Mouse (Mus musculus) kidney, embryonic 15.5 days (tissue): Measurements from ENCODE around the gene Dcaf12. TPM values are rescaled to one million over a fixed set of nuclear protein-coding genes. Genes with fewer than 3 reads are reported as not detected.
A peak's percentile ranks its signal among the peaks of the same experiment; 100 is the strongest.

Source experiments
- ATAC-seq: fragments of 200-750 bp; cut with Nextera tagmentation; replicated peaks from 2 replicates; pipeline ENCODE4 v1.8.0; 2017; ENCODE audit warnings: moderate TSS enrichment; ENCODE audit not compliant: low FRiP score
- H3K27ac ChIP-seq: fragments of 300-500 bp; sonication (generic); 2 replicates; pipeline ENCODE4 v1.5.1; 2015; ENCODE audit warnings: mild to moderate bottlenecking, inconsistent platforms
- H3K27me3 ChIP-seq: fragments of 300-500 bp; sonication (generic); 2 replicates; pipeline ENCODE4 v1.6.1; 2015; ENCODE audit warnings: inconsistent platforms
- H3K36me3 ChIP-seq: fragments of 300-500 bp; sonication (generic); 2 replicates; pipeline ENCODE4 v1.6.1; 2015; ENCODE audit warnings: inconsistent platforms
- H3K4me1 ChIP-seq: fragments of 300-500 bp; sonication (generic); 2 replicates; pipeline ENCODE4 v1.6.1; 2015; ENCODE audit warnings: inconsistent platforms
- H3K4me2 ChIP-seq: fragments of 300-500 bp; sonication (generic); 2 replicates; pipeline ENCODE4 v1.6.1; 2015; ENCODE audit warnings: moderate library complexity, mild to moderate bottlenecking, inconsistent platforms
- H3K4me3 ChIP-seq: fragments of 300-500 bp; sonication (generic); replicated peaks from 2 replicates; pipeline ENCODE4 v1.5.1; 2015; ENCODE audit warnings: mild to moderate bottlenecking, inconsistent platforms
- H3K9ac ChIP-seq: fragments of 300-500 bp; sonication (generic); 2 replicates; pipeline ENCODE4 v1.6.1; 2015; ENCODE audit warnings: mild to moderate bottlenecking, inconsistent platforms
- H3K9me3 ChIP-seq: fragments of 300-500 bp; sonication (generic); replicated peaks from 2 replicates; pipeline ENCODE4 v1.6.1; 2016; ENCODE audit warnings: inconsistent platforms
- WGBS: fragments of 180-500 bp; shearing (Covaris S2); methylation state at CpG from one replicate; pipeline ENCODE4 v1.1.7; 2015; ENCODE audit warnings: mixed read lengths; 5-methylcytosine and 5-hydroxymethylcytosine counted together
- polyA plus RNA-seq: library from polyadenylated mRNA; unstranded; fragments of >200 nt; fragmentation: Nextera tagmentation; extraction: Ambion mirVana; gene quantifications from 2 replicates; pipeline ENCODE4 v1.2.1, GENCODE M21; 2015

Dcaf12 gene
- polyA plus RNA-seq, 1 experiment from 2014 or later, result 65.7 TPM

DNA sequence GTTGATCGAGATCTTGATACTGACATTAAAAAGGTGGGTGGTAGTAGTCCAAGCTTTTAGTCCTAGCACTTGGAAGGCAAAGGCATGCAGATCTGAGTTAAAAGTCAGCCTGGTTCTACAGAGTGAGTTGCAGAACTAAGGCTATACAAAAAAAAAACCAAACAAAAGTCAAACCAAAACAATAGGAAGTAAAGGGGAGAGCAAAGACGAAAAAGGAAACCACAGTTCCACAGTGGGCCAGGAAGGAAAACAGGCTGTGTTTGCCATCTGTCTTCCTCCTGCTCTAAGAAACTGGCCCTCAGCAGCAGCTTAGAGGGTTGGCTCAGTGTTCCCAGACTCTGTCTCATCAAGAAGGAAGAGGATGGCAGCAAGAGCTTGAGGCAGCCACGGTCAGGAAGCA, 10.4 kb downstream of the Dcaf12 start:
- peaks cover 90% of the 10 kb centered on the region for H3K36me3 ChIP-seq
- no peak overlapping the region for H3K4me3 ChIP-seq
- H3K27me3 ChIP-seq, result no peaks in the 10 kb centered on the region
- H3K27ac ChIP-seq, result no peak overlapping the region
- H3K9ac ChIP-seq, result no peak overlapping the region
- 57% methylated on average over 3 of the region's 3 CpGs for WGBS
- H3K4me1 ChIP-seq, result 0 out of 2 replicates have a peak, but pooled peaks cover 3% of the 10 kb centered on the region
- no peak for ATAC-seq
- no peak overlapping the region for H3K4me2 ChIP-seq
- no peaks in the 10 kb centered on the region for H3K9me3 ChIP-seq

DNA sequence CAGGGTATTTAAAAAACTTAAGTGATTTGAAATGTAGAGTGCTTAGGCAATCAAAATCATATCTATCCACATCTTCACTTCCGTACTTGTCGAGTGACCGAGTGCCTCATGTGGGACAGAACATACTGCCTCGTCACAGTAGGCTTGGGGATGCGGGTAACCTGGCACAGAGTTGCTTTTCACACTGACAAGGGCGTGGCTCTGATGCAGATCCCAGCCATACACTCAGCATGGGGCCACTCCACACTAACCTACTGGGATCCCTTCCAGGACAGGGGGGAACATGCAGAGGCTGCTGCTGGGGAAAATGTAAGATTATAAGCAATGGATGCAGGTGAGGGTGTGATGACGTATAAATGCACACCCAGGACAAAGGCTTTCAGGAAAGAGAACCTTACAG, 11.0 kb downstream of the Dcaf12 start:
- H3K9me3 ChIP-seq, result no peaks in the 10 kb centered on the region
- 94% methylated on average over 7 of the region's 7 CpGs for WGBS
- 0 out of 2 replicates have a peak, but pooled peaks cover 3% of the 10 kb centered on the region for H3K4me1 ChIP-seq
- H3K4me3 ChIP-seq, result no peak overlapping the region
- peaks cover 90% of the 10 kb centered on the region for H3K36me3 ChIP-seq
- no peak overlapping the region for H3K27ac ChIP-seq
- no peak overlapping the region for H3K4me2 ChIP-seq
- no peak for ATAC-seq
- no peak overlapping the region for H3K9ac ChIP-seq
- no peaks in the 10 kb centered on the region for H3K27me3 ChIP-seq

DNA sequence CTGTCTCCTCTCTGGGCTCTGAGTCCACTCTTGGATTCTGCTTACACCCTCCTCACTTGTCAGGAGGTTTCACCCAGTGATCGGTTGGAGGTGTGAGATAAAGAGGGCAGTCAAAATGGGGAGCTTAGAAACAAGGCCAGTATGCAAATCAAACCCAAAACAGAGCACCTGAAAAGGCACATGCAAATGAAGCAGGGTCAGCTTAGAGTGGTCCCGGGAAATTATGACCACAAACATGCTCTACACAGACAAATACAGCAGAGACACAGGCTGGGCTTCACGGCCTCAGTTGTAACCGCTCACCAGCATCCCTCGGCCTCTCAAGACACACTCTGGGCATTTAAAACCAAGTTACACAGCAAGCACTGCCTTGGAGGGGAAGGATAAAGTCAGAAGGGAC, 15.7 kb downstream of the Dcaf12 start:
- Histone ChIP-seq H3K9ac (no peak overlapping the region), H3K27me3 (no peaks in the 10 kb centered on the region), H3K9me3 (no peaks in the 10 kb centered on the region), H3K27ac (no peak overlapping the region), H3K36me3 (peaks cover 97% of the 10 kb centered on the region), H3K4me2 (no peak overlapping the region), H3K4me1 (no peaks in the 10 kb centered on the region), H3K4me3 (no peak overlapping the region)
- ATAC-seq, result no peak
- 90% methylated on average over 5 of the region's 5 CpGs for WGBS

DNA sequence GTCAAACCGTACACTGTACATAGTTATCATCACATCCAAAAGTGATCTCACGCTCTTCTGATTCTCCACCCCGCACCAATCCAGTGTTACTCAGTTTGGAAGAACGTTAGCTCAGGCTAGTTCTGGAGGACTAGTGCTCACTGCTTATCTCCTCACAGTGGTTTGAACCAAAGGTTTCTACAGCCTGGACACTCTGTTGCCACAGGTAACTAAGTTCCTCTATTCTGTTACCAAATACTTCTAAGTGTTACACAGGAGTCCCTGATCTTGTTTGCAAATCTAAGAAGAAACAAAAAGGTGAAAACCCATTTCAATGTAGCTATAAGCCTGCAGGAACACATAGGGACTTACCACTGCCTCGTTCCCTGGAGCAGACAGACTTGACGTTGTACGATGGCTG, 18.7 kb downstream of the Dcaf12 start:
- Histone ChIP-seq H3K9me3 (no peaks in the 10 kb centered on the region), H3K4me3 (no peak overlapping the region), H3K9ac (no peak overlapping the region), H3K36me3 (peaks cover 100% of the 10 kb centered on the region), H3K4me1 (no peaks in the 10 kb centered on the region), H3K27ac (no peak overlapping the region), H3K4me2 (no peak overlapping the region), H3K27me3 (no peaks in the 10 kb centered on the region)
- WGBS, result 95% methylated on average over 7 of the region's 7 CpGs
- no peak for ATAC-seq

DNA sequence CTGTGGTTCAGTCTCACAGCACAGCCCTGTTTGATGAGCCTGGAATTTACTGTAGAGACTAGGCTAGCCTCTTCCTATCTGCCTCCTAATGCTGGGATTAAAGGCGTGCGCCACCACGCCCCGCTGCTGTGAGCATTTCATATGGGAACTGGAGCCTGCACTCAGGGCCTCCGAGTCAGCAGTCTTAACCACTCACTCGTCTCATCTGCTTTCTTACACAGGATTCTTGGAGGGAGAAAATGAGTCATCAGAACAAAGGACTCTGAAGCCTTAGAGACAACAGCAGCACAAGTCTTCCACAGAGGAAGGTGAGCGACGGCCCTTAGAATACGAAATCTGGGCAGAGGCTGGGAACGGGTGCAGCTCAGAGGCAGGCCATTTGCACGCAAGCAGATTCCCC, 19.2 kb downstream of the Dcaf12 start:
- 89% methylated on average over 11 of the region's 11 CpGs for WGBS

DNA sequence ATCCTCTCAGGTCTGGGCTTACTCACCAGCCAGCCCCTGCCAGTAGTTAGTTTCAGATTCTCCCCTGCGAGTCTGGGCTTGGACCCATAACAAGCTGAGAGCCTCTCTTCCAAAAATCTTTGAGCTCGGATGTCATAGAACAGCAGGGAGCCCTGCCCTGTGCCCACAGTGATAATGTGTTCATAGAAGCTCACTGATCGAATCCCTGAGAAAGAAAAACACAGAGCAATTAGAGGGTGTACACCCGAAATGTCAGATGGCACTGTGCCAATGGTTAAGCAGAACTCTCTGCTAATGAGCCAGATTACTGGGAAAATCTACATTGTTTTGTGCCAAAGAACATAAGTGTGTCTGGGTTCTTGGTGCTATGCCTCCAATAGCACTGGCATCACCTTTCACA, 20.8 kb downstream of the Dcaf12 start:
- Histone ChIP-seq H3K27ac (no peak overlapping the region), H3K36me3 (peaks cover 91% of the 10 kb centered on the region), H3K4me3 (no peak overlapping the region), H3K4me1 (no peaks in the 10 kb centered on the region), H3K27me3 (no peaks in the 10 kb centered on the region), H3K9me3 (no peaks in the 10 kb centered on the region), H3K9ac (no peak overlapping the region), H3K4me2 (no peak overlapping the region)
- ATAC-seq, result no peak
- 86% methylated on average over 4 of the region's 4 CpGs for WGBS

More for the DNA sequence above, 19.2 kb downstream of the Dcaf12 start:
- no peak overlapping the region for H3K4me3 ChIP-seq
- H3K9ac ChIP-seq, result no peak overlapping the region
- no peak overlapping the region for H3K4me2 ChIP-seq
- no peaks in the 10 kb centered on the region for H3K4me1 ChIP-seq
- no peak for ATAC-seq
- H3K36me3 ChIP-seq, result peaks cover 100% of the 10 kb centered on the region
- no peaks in the 10 kb centered on the region for H3K27me3 ChIP-seq
- no peak overlapping the region for H3K27ac ChIP-seq
- H3K9me3 ChIP-seq, result no peaks in the 10 kb centered on the region

DNA sequence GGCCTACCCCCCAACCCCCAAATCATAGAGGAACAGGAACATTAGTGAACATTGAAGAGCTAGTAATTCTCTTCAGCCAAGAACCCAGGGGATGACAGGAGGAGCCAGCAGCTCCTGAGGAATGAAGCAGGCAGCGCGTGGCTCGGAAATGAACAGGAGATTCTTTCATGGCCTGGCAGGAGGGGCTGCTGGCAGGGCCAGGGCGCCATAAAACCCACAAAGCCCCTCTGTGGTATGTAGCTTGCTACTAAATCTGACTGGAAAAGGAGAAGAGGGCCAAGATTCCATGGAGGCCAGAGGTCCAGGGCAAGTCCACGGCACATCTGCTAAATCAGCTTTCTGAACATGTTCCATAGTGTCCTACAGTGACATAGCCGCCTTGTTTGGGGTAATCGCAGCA, 24.9 kb downstream of the Dcaf12 start:
- Histone ChIP-seq H3K27me3 (no peaks in the 10 kb centered on the region), H3K36me3 (peaks cover 50% of the 10 kb centered on the region), H3K9me3 (no peaks in the 10 kb centered on the region), H3K4me2 (no peak overlapping the region), H3K4me1 (peaks cover 5% of the 10 kb centered on the region; the same call in 1 of the 2 replicates), H3K9ac (no peak overlapping the region), H3K27ac (no peak overlapping the region), H3K4me3 (no peak overlapping the region)
- 76% methylated on average over 7 of the region's 7 CpGs for WGBS
- no peak for ATAC-seq

DNA sequence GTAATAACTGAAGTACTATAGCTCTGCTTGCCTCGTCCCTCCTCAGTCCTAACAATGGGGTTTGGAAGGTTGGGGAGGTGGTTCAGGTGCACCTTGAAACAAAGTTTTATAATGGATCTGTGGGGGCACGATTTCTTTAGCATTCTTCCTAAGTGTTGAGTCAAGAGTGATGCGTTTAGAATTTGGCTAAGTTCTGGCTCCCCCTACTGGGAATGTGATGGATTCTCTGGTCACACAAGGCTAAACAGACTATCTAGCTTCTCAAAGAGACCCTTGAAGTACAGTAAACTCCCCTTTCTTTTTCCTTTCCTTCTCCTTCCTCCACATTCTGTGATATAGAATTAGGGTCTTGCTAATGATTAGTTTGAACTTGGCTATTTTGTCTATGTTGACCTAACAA, 28.3 kb downstream of the Dcaf12 start:
- H3K9me3 ChIP-seq, result no peaks in the 10 kb centered on the region
- H3K27ac ChIP-seq, result no peak overlapping the region
- no peak overlapping the region for H3K9ac ChIP-seq
- H3K36me3 ChIP-seq, result peaks cover 16% of the 10 kb centered on the region
- no peaks in the 10 kb centered on the region for H3K27me3 ChIP-seq
- 14% methylated on average over 3 of the region's 3 CpGs for WGBS
- H3K4me3 ChIP-seq, result no peak overlapping the region
- peaks cover 9% of the 10 kb centered on the region; the same call in 1 of the 2 replicates for H3K4me1 ChIP-seq
- H3K4me2 ChIP-seq, result no peak overlapping the region
- no peak for ATAC-seq

DNA sequence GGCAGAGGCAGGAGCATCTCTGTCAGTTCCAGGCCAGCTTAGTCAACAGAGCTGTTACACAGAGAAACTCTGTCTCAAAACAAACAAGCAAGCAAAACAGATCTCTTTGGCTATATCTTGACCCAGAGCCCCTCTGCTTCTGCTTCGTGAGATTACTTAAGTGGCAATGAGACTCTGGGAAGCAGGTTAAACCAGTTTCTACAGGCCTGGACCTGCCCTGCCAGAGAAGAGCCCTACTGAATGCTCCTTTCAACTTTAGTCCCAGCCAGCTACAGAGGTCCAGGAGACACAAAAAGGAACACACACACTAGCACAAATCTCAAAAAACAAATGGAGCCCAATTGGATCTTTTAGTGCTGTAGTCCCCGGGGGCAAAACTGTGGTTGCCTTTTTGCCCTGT, 30.6 kb downstream of the Dcaf12 start:
- no peak overlapping the region for H3K4me2 ChIP-seq
- H3K4me1 ChIP-seq, result peaks cover 9% of the 10 kb centered on the region; the same call in 1 of the 2 replicates
- 0 out of 2 replicates have a peak, but pooled peaks have one; percentile 49 for ATAC-seq
- 75% methylated on average over 2 of the region's 2 CpGs for WGBS
- no peak overlapping the region for H3K4me3 ChIP-seq
- H3K27ac ChIP-seq, result peak overlapping the region; percentile 35; the same call in 1 of the 2 replicates
- no peak overlapping the region for H3K9ac ChIP-seq
- no peaks in the 10 kb centered on the region for H3K36me3 ChIP-seq
- no peaks in the 10 kb centered on the region for H3K27me3 ChIP-seq
- no peaks in the 10 kb centered on the region for H3K9me3 ChIP-seq

DNA sequence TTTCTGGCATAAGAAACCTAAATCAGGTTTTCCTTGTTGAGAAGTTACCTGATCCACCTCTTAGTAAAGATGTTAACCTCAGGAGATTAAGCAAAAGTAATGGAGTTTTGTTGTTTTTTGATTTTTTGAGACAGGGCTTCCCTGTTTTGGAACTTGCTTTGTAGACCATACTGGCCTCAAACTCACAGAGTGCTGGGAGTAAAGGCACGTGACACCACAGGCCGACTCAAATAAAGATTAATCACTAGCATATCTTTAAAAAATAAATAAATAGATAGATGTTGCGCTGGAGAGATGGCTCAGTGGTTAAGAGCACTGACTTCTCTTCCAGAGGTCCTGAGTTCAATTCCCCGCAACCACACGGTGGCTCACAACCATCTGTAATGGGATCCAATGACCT, 38.8 kb downstream of the Dcaf12 start:
- Histone ChIP-seq H3K36me3 (peaks cover 2% of the 10 kb centered on the region), H3K27ac (peak overlapping the region; percentile 96), H3K4me1 (peaks cover 29% of the 10 kb centered on the region), H3K9ac (peak overlapping the region; percentile 82), H3K9me3 (no peaks in the 10 kb centered on the region), H3K4me2 (peak overlapping the region; percentile 81), H3K4me3 (peak overlapping the region; percentile 88), H3K27me3 (no peaks in the 10 kb centered on the region)
- 71% methylated on average over 5 of the region's 5 CpGs for WGBS
- no peak for ATAC-seq

DNA sequence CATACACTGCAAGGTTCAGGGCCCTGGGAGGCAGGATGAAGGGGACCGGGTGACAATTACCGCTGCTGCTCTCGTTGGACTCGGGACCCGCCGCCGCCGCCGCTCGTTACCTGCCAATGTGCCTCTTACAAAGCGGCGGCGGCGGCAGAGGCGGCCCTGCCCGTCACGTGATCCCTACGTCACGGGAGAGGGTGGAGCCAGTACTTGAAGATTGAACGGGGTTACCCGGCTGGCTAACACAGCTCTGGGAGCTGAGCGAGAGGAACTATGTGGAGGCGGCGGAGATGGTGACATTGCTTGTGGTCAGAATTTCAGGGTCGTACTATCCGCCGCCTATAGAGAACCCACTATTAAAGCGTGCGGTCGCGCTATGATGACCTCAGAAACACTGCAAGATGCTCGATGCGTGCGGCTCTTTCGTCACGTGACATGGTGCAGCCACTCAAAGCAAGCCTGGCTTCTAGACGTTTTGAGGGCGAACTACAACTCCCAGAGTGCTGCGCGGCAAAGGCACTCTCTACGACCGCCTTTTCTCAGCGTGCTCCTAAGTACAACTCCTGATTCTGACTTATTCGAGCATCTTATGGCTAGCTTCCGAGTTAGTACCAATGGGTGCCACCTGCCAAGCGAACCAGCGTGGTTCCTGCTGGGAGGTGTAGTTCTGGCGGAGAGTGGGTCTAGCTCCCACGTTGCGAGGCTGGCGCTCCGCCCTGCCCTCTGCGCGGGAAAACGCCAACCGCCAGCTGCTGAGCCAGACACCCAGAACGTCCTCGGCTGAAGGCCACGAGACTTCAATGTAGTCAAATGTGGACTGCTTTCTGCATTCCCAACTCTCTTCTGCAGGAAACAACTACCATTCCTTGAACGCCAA, 39.5 kb downstream of the Dcaf12 start, which contains the start of gene Ubap2:
Gene Ubap2, minus strand, starts transcription at position 165 of the 871 bp plus-strand sequence.
- ATAC-seq, result peak; percentile 98
- peak within 1 kb of the TSS; percentile 96 for H3K27ac ChIP-seq
- no peaks in the 10 kb centered on the region for H3K9me3 ChIP-seq
- H3K4me3 ChIP-seq, result peak within 1 kb of the TSS; percentile 88
- peaks cover 9% of the 10 kb centered on the region for H3K36me3 ChIP-seq
- peak within 1 kb of the TSS; percentile 81 for H3K4me2 ChIP-seq
- under 1% methylated on average over 60 of the region's 60 CpGs for WGBS
- H3K9ac ChIP-seq, result peak within 1 kb of the TSS; percentile 82
- no peaks in the 10 kb centered on the region for H3K27me3 ChIP-seq
- H3K4me1 ChIP-seq, result peaks cover 29% of the 10 kb centered on the region

DNA sequence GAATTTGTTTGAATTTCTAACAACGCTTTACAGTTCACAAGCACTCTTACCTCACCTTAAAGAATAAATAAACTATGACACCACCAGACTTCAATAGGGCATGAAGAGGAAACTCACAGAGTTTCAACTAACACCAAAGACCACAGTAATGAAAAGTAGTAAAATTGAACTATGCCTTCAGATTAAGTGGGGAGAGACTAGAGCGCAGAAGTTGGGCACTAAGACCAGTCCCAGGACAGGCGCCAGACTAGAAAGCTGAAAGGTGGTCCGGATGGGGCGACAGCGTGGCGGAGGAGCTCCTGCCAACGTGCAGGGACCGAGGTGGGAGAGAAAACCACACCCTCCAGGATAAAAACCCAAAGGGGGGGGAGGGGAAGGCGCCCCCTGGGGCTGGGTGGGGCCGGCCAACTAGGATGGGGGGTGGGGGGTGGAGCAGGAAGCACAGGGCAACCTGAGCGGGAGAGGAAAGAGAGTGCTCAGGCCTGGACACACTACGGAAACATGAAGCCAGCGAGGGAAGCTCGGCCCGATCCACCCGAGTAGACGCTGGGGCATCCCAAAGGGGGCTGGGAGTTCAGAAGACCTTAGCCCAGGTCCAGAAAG, 40.2 kb downstream of the Dcaf12 start:
- Histone ChIP-seq H3K27me3 (no peaks in the 10 kb centered on the region), H3K4me2 (peak overlapping the region; percentile 81), H3K9ac (peak overlapping the region; percentile 82), H3K4me1 (peaks cover 29% of the 10 kb centered on the region), H3K36me3 (peaks cover 15% of the 10 kb centered on the region), H3K4me3 (peak overlapping the region; percentile 88), H3K9me3 (no peaks in the 10 kb centered on the region), H3K27ac (peak overlapping the region; percentile 96)
- peak; percentile 75 for ATAC-seq
- under 1% methylated on average over 16 of the region's 18 CpGs for WGBS
